Mouse (Mus musculus): ENCODE results near the gene Cyren.
A peak's percentile ranks its signal among the peaks of the same experiment; 100 is the strongest.

Gene Cyren

DNA sequence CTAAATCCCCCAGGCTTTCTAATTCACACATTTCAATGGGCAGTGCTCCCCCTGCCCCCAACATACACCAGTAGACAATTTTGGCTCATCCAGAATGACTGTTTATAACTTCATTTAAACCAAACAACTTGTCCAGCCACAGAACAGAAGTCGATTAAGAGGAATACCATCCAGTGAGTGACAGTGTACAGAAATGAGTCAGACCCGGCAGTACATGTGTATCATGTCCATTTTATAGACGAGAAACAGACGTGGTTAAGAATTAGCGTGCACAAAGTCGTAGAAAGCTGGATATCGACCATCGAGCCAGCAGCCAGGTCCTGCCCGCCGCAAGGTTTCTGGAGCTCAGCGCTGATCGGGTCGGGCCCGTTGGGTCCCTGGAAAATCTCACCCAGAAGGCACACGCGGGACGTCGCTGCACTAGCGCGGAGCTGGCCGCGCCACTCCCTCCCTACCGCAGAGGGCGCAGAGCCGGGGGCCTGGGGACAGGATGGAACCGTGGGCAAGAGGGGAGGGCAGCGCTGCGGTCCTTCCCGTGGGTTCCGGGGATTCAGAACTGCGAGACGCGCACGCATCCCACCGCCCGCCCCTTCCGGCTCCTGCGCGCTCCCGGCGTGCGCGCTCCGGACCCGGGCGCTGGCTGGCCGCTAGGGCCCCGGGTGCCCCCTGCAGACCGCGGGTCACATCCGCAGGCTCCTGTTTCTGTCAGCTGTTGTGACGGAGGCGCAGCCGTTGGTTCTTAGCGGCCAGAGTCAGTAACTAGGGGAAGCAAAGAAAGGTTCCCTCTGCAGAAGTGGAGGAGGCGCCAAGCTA lies at the start of gene Cyren:
Gene Cyren (minus strand): TSS at position 552 of the 813 bp plus-strand sequence.
- peak; percentile 97 for DNase-seq

DNA sequence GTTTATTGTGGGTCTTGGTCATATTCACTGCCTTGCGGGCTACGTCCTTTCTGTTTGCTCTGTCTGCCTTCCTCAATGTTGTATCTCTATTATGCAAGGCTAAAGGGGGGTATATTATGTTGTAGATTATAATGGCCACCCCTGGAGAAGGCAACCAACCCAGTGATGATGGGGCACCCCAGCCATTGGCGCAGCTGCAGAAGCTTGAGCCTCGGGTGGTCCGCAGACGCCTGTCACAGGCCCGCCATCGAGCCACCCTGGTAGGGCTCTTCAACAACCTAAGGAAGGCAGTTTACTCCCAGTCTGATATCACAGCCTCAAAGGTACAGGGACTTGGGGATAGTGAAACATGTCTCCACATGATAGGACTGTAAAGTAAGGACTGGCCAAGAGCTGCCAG lies 49.7 kb upstream of the Cyren start:
- no peak for DNase-seq

DNA sequence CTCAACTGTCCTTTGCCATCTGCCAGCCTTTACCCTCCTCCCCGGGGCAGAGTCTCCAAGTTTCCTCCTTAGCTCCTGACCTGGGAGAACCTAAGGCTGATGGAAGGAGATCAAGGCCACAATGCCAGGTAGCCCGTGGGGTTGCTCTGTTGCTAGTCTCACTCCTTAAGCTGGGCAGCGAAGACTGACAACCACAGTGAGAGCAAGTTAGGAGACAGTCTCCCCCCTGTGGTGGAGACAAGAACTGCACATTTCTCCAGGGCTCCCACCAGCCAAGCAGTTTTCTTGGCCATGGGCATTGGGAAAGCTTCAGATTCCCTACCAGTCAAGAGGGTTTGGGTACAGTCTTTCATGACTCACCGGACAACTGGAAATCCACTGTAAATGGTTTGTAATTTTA lies 49.3 kb upstream of the Cyren start:
- peak; percentile 85 for DNase-seq

DNA sequence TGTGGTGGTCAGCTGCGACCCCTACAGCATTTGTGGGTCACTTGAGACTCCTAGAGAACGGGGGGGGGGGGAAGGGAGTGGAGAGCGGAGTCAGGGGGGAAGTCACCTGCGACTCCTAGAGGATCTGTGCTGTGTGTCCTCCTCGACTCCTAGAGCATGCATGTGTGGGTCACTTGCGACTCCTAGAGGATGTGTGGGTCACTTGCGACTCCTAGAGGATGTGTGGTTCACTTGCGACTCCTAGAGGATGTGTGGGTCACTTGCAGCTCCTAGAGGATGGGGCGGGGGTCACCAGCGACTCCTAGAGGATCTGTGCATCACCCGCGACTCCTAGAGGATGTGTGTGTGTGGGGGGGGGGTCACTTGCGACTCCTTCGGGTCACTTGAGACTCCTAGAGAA lies 44.1 kb upstream of the Cyren start:
- peak; percentile 71 for DNase-seq

DNA sequence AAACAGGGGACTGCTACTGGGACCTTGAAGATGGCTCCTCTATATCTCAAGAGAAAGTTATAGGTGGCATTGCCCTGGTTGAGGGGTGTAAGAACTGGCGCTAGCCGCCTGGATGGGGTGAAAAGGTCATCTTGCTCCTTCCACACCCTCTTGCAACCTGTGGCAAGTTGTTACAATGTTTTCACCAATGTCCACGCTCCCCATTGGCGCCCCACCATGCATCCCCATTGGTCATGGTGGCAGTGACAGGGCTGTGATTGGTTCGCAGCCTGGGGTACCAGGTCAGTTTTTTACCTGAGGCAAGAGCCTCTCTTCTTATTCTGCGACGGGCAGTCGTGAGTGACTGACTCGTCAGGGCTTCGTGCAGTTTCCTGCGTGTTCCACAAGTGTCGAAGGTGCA lies 42.8 kb upstream of the Cyren start:
- DNase-seq = no peak

DNA sequence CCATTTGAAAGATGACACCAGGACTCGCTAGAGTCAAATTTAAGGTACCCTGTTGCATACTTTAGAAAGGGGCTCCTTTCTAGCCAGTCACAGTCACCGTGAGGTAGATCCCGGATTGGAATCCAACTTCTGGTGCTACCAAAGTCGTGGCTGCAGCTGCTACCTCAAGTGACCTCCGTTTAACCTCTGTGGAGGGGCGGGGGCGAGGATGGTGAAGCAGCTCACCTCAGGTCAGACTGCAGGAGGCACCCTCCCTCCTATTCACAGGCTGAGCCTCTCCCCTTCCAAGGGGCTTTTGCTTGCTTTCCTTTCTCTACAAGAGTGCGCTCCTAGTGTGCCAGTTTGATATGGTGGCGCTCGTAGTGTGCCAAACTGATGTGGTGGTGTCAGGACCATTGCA lies 42.1 kb upstream of the Cyren start, which contains the start of gene Stra8:
Gene Stra8 (plus strand): TSS at position 208 of the 400 bp plus-strand sequence.
- DNase-seq = no peak

DNA sequence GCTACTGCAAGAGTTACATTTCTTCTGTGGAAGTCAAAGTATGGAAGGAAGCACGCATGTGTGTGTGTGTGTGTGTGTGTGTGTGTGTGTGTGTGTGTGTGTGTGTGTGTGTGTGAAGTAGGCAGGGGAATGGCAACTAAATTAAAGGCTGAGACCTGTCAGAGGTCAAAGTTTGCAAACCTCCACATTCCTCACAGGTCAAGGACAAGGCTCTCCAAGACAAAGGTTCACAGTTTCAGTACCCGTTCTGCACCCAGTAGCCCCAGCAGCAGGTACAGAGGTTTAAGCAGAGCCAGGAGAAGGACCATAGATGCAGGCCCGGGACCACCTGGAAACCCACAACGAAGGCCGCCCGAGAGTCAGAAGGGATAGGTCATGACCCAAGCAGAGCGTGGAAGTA lies 41.3 kb upstream of the Cyren start:
- DNase-seq = no peak

DNA sequence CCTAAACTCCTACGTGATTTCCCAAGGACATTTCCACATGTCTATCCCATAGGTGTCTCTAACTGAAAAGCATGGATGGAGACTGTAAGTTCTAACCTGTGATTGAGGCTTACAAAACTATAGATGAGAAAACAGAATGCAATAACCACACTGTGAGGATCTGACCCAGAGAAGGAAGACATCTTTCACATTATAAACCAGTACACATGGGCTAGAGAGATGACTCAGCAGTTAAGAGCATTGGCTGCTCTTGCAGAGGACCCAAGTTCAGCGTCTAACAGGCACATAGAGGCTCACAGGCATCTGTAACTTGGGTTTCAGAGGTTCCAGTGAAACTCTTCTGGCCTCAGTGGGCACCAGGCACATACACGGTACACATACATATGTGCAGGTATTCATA lies 36.6 kb upstream of the Cyren start:
- no peak for DNase-seq

DNA sequence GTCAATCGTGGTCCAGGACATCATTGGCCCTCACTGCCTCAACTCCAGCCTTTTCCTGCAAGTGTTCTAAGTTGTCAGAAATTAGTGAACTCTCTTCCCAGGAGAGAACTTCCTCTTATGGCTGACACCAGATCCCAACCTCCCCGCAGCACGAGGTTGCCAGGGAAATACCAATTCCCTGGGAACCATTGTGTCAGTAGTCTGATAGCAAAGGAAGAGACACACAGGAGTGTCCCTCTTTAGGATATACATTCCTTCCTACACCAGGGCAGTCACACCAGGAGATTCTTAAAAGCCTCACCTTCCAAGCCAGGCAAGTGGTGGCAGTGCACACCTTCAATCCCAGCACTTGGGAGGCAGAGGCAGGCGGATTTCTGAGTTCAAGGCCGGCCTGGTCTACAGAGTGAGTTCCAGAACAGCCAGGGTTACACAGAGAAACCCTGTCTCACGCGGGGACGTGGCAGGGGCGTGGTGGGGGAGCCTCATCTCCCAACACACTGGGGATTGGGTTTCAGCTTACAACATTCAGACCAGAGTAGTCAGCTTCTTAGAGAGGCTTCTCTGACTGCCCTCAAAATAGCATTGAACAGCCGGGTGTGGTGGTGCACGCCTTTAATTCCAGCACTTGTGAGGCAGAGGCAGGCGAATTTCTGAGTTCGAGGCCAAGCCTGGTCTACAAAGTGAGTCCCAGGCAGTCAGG lies 35.6 kb upstream of the Cyren start:
- no peak for DNase-seq

DNA sequence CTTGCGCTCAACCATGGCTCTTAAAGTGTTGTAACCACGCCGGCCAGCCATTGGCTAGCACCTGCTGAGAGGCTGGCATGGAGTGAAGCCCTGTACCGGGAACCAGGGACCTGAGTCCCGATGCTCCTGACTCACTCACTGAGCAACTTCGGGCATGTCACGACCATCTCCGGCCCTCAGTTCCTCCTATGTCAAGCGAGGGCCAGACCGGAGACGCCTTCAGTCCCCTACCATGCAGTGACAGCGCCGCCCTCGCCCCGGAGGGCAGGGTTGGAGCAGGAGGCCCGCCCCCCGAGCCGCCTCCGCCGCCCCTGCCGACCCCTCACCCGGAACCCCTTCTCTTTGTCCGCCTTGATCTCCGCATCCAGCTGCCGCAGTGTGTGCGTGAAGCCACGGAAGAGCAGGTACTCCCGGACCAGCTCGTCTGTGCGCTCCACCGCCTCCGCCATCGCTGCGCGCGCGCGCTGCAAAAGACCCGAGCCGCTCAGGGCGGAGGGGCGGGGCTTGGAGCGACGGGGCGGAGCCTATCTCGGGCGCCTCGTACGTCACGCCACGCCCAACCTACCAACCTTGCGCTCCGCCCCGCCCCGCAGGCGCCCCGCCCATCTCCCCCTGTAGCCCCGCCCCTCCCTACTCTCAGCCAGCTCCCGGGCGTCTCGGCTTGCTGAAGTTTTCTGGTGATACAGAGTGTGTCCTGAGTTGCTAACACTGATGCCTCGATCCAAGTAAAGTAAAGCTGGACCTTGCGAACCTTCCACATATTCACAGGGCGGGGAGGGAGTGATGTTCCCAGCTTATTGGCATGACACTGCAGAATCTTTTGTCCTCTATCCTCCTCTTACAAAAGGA lies 32.7 kb upstream of the Cyren start, which contains the start of gene Wdr91:
Gene Wdr91 (minus strand): TSS at position 506 of the 849 bp plus-strand sequence.
- DNase-seq = peak; percentile 99

DNA sequence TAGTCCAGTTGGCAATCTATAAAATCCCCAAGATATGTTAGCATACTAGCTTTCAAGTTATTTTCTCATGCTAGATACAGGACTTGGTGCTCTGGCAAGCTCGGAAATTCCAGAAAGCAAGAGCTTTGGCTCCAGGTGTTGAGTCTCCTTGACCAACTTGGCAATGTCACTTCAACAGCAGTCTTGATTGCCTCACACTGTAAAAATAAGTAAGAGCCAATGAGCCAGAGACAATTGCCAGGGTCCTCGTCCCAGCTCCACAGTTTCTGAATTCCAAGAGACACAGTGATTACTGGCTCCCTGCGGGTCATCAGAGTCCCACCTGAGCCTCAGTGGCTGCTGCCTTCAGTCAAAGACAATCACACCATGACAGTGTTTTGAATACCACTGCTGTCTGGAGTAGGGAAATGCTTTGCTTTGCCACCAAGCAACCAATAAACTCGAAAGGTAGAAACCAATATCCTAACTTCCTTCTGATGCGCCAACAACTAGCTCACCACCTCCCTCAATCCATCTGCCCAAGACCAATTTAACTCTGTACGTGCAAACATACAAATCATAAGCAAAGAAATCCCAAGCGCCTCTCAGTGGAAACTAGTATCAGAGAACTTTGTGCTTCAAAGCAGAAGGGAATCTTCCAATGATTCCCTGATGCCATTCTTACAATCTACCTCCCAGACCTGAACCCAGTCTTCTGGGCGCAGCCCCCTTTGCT lies 31.9 kb upstream of the Cyren start:
- DNase-seq = no peak

DNA sequence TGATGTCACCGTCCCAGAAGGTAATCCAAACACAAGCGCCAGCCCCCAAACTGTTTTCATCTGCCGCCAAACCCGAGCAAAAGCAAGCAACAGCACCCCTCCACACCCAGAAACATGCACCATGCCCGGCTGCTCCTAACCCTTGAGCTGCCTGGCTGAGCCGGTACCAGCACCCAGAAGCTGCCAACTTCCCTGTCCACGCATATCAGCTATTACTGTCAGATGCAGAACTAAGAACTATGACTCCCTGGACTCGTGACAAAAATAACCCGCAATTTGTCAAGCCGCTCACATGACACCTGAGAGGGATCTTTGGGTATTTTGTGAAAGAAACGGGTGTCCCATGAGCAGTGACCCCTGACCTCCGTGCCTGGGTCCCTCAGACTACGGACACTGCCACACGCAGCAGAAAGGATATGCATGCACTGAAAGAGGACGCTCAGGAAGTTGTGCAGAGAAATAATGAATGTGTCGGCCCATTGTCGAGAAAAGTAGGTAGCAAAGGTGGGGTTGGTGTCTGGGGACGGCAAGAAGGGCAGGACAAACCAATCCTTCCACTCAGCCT lies 29.9 kb upstream of the Cyren start:
- no peak for DNase-seq

DNA sequence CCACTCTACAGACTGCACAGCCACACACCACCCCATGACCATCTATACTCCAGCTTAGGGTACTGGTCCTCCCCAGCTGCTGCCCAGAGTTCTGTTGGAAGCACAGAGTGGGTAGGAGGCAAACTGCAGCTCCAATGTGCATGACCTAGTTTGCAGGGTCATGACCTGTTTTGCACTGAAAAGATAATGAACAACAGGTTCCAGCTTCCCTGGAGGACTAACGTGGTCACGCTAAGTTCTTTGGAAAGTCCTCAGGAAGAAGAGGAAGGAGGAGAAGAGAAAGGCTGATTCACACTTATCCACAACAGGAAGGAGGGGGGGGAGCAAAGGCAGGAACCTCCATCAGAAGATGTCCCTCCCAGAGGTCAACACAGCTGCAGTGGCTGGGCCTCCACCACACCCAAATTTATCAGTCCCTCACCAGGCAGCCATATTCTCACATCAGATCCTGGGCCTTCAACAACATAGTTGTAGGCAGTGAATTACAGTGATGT lies 29.3 kb upstream of the Cyren start:
- DNase-seq = no peak

DNA sequence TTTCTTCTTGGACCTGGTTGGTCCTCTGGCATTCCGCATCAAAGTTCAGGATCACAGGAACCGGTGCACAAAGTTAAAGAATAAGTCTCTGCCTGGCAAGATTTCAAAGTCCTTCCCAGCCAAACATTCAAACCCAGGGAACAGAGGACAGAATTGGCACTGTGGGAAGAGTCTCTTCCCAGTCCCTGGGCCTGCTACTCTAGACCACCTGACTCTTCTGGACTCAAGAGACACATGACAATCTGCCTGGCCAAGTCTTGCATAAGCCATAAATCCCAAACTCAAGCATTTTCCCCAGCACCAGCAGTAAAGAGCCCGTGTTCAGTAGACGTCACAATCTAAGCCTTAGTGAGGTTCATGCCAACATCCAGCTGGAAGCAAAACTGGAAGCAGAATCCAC lies 28.8 kb upstream of the Cyren start:
- peak; percentile 54 for DNase-seq

DNA sequence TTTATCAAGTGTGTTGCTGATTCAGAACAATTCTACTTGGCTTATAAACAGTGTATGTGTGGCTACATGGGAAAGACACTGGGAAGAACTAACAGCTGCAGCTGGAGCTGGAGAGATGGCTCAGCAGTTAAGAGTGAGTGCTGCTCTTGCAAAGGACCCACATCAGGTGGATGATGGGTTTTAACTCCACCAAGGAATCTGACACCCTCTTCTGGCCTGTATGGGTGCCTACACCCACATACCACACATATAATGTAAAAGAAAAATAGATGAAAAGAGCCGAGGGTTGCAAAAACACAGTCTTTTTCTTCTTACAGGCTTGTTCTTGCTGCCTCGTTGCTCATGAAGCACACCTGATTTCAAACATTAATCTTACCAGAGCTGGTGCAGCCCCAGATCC lies 28.3 kb upstream of the Cyren start:
- DNase-seq = no peak

DNA sequence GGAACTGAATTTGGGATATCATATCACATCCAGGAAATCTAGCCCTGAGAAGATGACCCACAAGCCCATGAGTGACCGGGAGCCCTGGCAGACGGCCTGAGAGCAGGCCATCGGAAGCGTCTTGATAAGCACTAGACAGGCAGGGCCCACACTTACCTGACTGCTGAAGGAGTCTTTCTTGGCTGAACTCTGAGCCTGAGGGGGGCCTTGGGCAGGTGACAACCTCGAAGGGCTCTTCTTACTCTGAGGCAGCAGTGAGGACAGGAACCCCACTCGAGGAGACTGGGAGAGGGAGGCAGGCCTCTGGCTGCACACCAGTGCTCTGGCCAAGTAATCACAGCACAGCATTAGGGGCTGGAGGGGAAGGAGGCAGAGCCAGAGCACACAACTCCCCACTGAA lies 26.5 kb upstream of the Cyren start:
- no peak for DNase-seq

DNA sequence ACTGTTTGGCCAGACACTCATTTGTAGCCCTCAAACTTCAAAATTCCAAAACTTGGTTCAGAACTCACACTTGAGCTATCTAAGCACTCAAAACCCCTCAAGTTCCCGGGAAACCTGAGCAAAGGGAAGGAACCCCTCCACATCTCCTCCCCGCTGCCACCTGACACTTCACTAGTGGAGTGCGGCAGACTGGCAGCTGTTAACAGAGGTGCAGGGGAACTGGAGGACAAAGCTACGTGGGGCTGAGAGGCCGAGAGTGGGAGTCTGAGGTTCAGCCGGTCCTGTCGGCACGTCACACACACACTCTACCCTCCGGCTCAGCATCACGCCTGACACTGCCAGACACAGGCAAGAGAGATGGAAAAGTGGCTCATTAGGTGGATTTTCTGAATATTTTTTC lies 26.0 kb upstream of the Cyren start:
- no peak for DNase-seq

DNA sequence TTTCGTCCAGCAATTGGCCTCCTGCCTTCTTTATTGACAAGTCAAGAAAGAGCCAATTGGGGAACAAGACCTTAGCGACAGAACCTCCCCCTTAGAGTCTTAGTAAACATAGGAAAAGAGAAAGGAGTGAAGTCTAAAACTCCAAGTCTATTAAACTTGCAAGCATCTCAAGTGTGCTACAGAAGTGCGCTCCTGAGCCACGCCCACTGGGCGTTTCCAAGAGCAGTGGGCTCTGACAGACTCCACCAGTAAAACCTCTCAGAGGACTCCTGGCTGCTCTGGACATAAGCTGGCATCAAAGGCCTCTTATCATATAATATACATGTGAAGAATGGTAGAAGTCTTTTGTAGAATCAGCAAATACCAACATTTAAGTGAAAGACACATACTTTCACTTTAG lies 25.6 kb upstream of the Cyren start:
- no peak for DNase-seq

DNA sequence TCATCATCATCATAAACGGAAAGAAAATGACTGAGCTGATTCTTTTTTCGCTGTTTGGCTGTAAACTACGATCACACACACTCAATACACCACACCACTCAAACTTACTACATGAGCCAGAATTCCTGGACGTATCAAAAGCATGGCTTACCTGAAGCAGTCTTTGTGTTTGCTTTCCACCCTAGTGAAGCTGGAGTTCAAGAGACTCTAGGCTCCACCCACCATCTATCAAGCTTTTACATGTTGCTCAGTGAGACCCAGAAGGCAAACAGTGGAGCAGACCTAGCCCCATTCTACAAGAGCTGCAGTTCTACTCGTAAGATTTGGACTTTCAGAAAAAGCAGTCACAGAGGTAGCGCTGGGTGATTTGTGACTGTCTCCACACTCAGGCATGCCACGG lies 24.7 kb upstream of the Cyren start:
- no peak for DNase-seq

DNA sequence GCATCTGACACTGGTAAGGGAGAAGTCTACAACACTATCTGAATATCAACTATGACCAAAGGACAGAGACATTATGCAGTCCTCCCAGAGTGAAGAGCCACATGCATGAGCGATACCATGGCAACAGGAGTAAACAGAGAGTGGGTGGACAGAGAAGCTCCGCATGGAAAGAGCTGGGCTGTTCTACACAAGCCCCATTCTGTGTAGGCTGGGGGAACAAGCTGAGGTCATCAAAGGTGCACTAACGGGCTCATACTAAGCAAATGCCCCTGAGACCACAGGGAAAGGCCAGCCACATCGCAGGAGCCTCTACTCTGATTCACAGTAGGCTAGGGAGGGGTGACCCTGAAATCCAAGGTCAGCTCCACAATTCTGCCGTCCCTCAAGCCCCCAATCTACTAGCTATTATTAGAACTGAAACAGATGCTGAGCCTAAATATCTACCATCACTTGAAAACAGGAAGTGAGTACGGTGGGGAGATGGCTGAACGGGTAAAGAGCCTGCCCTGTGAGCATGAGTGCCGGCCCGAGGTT lies 24.1 kb upstream of the Cyren start:
- no peak for DNase-seq

DNA sequence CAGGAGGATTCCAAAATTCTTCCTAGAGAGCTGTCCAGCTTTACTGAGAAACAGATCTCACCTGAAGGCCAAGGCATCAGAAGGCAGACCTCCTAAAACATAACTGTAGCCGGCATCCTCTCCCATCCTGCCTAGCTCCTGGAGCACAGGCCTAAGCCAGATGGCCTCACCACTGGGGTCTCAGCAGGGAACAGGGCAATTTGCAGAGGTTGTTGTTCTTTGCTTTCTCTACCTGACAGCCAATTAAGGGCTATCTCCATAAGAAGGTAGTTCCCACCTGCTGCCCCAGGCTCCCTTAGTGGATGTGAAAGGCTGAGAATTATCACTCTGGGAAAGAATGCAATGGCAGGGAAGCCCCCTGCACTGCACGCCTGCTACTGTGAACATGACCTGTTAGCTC lies 23.1 kb upstream of the Cyren start:
- no peak for DNase-seq

DNA sequence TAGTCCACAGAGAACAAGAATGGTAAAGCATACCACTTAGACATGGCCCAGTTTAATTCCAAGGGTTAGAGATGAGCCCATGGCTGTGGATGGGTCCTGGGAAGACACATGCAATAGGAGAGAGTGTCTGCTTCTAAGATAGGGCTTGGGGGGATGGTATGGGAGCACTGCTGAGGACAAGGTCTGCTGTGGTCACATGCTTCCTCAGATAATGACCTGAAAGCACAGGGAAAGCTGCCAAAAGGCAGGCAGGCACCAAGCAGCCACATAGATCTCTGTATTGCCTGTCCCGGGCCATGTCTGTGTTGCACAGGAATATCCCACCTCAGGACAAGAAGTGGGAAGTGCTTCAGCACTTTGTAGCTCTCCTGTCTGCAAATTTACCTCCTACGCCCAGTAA lies 21.3 kb upstream of the Cyren start:
- peak; percentile 59 for DNase-seq
